Mouse (Mus musculus) intestine, embryonic 14.5 days (tissue): ENCODE results near the gene Hdgfl2. TPM values are rescaled to one million over a fixed set of nuclear protein-coding genes. Genes with fewer than 3 reads are reported as not detected.
A peak's percentile ranks its signal among the peaks of the same experiment; 100 is the strongest.

ENCODE experiments used
- ATAC-seq: fragments of 200-750 bp; cut with Nextera tagmentation; replicated peaks from 2 replicates; pipeline ENCODE4 v1.8.0; 2017; ENCODE audit warnings: low read depth, moderate number of reproducible peaks, moderate TSS enrichment, moderate library complexity; ENCODE audit not compliant: low FRiP score, low TSS enrichment
- DNase-seq: peaks from one replicate; pipeline ENCODE4 v3.0.0-alpha.2; 2018; ENCODE audit warnings: low spot score
- H3K27ac ChIP-seq: fragments of 300-500 bp; sonication (generic); 2 replicates; pipeline ENCODE4 v1.5.1; 2014; ENCODE audit warnings: low read depth, mild to moderate bottlenecking, control low read depth
- H3K27me3 ChIP-seq: fragments of 300-500 bp; sonication (generic); replicated peaks from 2 replicates; pipeline ENCODE4 v1.6.1; 2014; ENCODE audit warnings: low read length, control low read depth; ENCODE audit not compliant: control insufficient read depth, insufficient read depth
- H3K36me3 ChIP-seq: fragments of 300-500 bp; sonication (generic); 2 replicates; pipeline ENCODE4 v1.6.1; 2014; ENCODE audit warnings: low read length, control low read depth; ENCODE audit not compliant: control insufficient read depth, insufficient read depth
- H3K4me1 ChIP-seq: fragments of 300-500 bp; sonication (generic); replicated peaks from 2 replicates; pipeline ENCODE4 v1.6.1; 2014; ENCODE audit warnings: low read length, control low read depth, mixed read lengths; ENCODE audit not compliant: control insufficient read depth, insufficient read depth
- H3K4me2 ChIP-seq: fragments of 300-500 bp; sonication (generic); 2 replicates; pipeline ENCODE4 v1.6.1; 2014; ENCODE audit warnings: low read length
- H3K4me3 ChIP-seq: fragments of 300-500 bp; sonication (generic); 2 replicates; pipeline ENCODE4 v1.5.1; 2014; ENCODE audit warnings: low read depth, low read length, control low read depth, mixed read lengths
- H3K9ac ChIP-seq: fragments of 300-500 bp; sonication (generic); 2 replicates; pipeline ENCODE4 v1.6.1; 2014; ENCODE audit warnings: mild to moderate bottlenecking, low read length
- H3K9me3 ChIP-seq: fragments of 300-500 bp; sonication (generic); 2 replicates; pipeline ENCODE4 v1.6.1; 2016; ENCODE audit warnings: low read length, control low read depth; ENCODE audit not compliant: control insufficient read depth
- WGBS: fragments of 180-500 bp; shearing (Covaris S2); extraction: QIAGEN DNeasy Blood & Tissue Kit; methylation state at CpG from one replicate; pipeline ENCODE4 v1.1.7; 2014; 5-methylcytosine and 5-hydroxymethylcytosine counted together
- polyA plus RNA-seq: library from polyadenylated mRNA; unstranded; fragments of >200 nt; fragmentation: Nextera tagmentation; extraction: Ambion mirVana; gene quantifications from 2 replicates; pipeline ENCODE4 v1.2.1, GENCODE M21; 2014

Gene Hdgfl2
- polyA plus RNA-seq, 1 experiment from 2014 or later: 93.4 TPM

- H3K4me1 ChIP-seq: peaks cover 21% of the 10 kb centered on the region
- no peaks in the 10 kb centered on the region for H3K9me3 ChIP-seq
- no peaks in the 10 kb centered on the region for H3K36me3 ChIP-seq
- H3K27ac ChIP-seq: no peak overlapping the region
- DNase-seq: peak; percentile 79
- peak overlapping the region; percentile 67 for H3K4me2 ChIP-seq
- peaks cover 14% of the 10 kb centered on the region for H3K27me3 ChIP-seq
- peak overlapping the region; percentile 26 for H3K4me3 ChIP-seq
- ATAC-seq: peak; percentile 19
- WGBS: 2% methylated on average over 27 of the region's 27 CpGs
- 0 out of 2 replicates have a peak overlapping the region, but pooled peaks have one; percentile 11 for H3K9ac ChIP-seq
Observed at GRCm38 (mm10) chr17:56134463-56134971, 55.1 kb downstream of the Hdgfl2 start.

- DNase-seq (no peak), ATAC-seq (no peak)
- H3K9ac ChIP-seq: no peak overlapping the region
- no peaks in the 10 kb centered on the region for H3K9me3 ChIP-seq
- H3K27ac ChIP-seq: no peak overlapping the region
- no peak overlapping the region for H3K4me2 ChIP-seq
- peaks cover 35% of the 10 kb centered on the region for H3K27me3 ChIP-seq
- no peaks in the 10 kb centered on the region for H3K36me3 ChIP-seq
- H3K4me1 ChIP-seq: peaks cover 24% of the 10 kb centered on the region
- 84% methylated on average over 7 of the region's 7 CpGs for WGBS
- no peak overlapping the region for H3K4me3 ChIP-seq
Observed at GRCm38 (mm10) chr17:56136558-56136957, 57.1 kb downstream of the Hdgfl2 start.

GRCm38 (mm10) chr17:56137839-56138613, 58.6 kb downstream of the Hdgfl2 start:
- Histone ChIP-seq H3K9me3 (no peaks in the 10 kb centered on the region), H3K36me3 (no peaks in the 10 kb centered on the region), H3K4me2 (peak overlapping the region; percentile 32), H3K27ac (no peak overlapping the region), H3K27me3 (peaks cover 49% of the 10 kb centered on the region), H3K9ac (no peak overlapping the region), H3K4me3 (no peak overlapping the region), H3K4me1 (peaks cover 33% of the 10 kb centered on the region)
- DNase-seq (no peak), ATAC-seq (no peak)
- WGBS: 16% methylated on average over 25 of the region's 25 CpGs

GRCm38 (mm10) chr17:56139355-56139754, 59.9 kb downstream of the Hdgfl2 start:
- Histone ChIP-seq H3K36me3 (no peaks in the 10 kb centered on the region), H3K4me2 (peak overlapping the region; percentile 98), H3K4me1 (peaks cover 22% of the 10 kb centered on the region), H3K4me3 (peak overlapping the region; percentile 53), H3K27me3 (peaks cover 55% of the 10 kb centered on the region), H3K9ac (no peak overlapping the region), H3K27ac (no peak overlapping the region), H3K9me3 (no peaks in the 10 kb centered on the region)
- DNase-seq (no peak), ATAC-seq (peak; percentile 1; the same call in 1 of the 2 replicates)
- 11% methylated on average over 21 of the region's 21 CpGs for WGBS

- Histone ChIP-seq H3K4me1 (peaks cover 19% of the 10 kb centered on the region), H3K27ac (no peak within 1 kb of the TSS), H3K9me3 (no peaks in the 10 kb centered on the region), H3K4me3 (peak within 1 kb of the TSS; percentile 53), H3K36me3 (no peaks in the 10 kb centered on the region), H3K4me2 (peak within 1 kb of the TSS; percentile 98), H3K27me3 (peaks cover 55% of the 10 kb centered on the region), H3K9ac (peak within 1 kb of the TSS; percentile 37)
- ATAC-seq (peak; percentile 28; the same call in 1 of the 2 replicates), DNase-seq (peak; percentile 78)
- WGBS: 1% methylated on average over 71 of the region's 79 CpGs
Observed at GRCm38 (mm10) chr17:56139858-56140595, 60.6 kb downstream of the Hdgfl2 start, which contains the start of gene Sema6b. TSS of gene Sema6b (minus strand) at chr17:56140343.

GRCm38 (mm10) chr17:56141702-56142605, 62.5 kb downstream of the Hdgfl2 start:
- H3K27ac ChIP-seq: no peak overlapping the region
- peak; percentile 38 for ATAC-seq
- peaks cover 19% of the 10 kb centered on the region for H3K4me1 ChIP-seq
- peaks cover 63% of the 10 kb centered on the region for H3K27me3 ChIP-seq
- no peaks in the 10 kb centered on the region for H3K9me3 ChIP-seq
- H3K9ac ChIP-seq: 0 out of 2 replicates have a peak overlapping the region, but pooled peaks have one; percentile 13
- no peaks in the 10 kb centered on the region for H3K36me3 ChIP-seq
- H3K4me3 ChIP-seq: peak overlapping the region; percentile 34
- DNase-seq: no peak
- 2% methylated on average over 36 of the region's 47 CpGs for WGBS
- H3K4me2 ChIP-seq: peak overlapping the region; percentile 55

GRCm38 (mm10) chr17:56144546-56144945, 65.1 kb downstream of the Hdgfl2 start:
- no peak overlapping the region for H3K9ac ChIP-seq
- H3K4me2 ChIP-seq: no peak overlapping the region
- no peaks in the 10 kb centered on the region for H3K9me3 ChIP-seq
- ATAC-seq: no peak
- no peak overlapping the region for H3K4me3 ChIP-seq
- no peaks in the 10 kb centered on the region for H3K36me3 ChIP-seq
- H3K27ac ChIP-seq: no peak overlapping the region
- WGBS: 72% methylated on average over 9 of the region's 9 CpGs
- H3K27me3 ChIP-seq: peaks cover 72% of the 10 kb centered on the region
- H3K4me1 ChIP-seq: peaks cover 12% of the 10 kb centered on the region
- DNase-seq: no peak

GRCm38 (mm10) chr17:56146131-56146530, 66.7 kb downstream of the Hdgfl2 start:
- no peak overlapping the region for H3K27ac ChIP-seq
- ATAC-seq: no peak
- no peaks in the 10 kb centered on the region for H3K36me3 ChIP-seq
- peaks cover 71% of the 10 kb centered on the region for H3K27me3 ChIP-seq
- peaks cover 9% of the 10 kb centered on the region; the same call in 1 of the 2 replicates for H3K4me1 ChIP-seq
- no peak overlapping the region for H3K4me3 ChIP-seq
- WGBS: 15% methylated on average over 9 of the region's 9 CpGs
- no peak overlapping the region for H3K4me2 ChIP-seq
- no peaks in the 10 kb centered on the region for H3K9me3 ChIP-seq
- no peak overlapping the region for H3K9ac ChIP-seq
- DNase-seq: no peak
